Mouse (Mus musculus) lung, embryonic 15.5 days (tissue): ENCODE data around the gene Serpinf2. TPM values are rescaled to one million over a fixed set of nuclear protein-coding genes. Genes with fewer than 3 reads are reported as not detected.
A peak's percentile ranks its signal among the peaks of the same experiment; 100 is the strongest.

Experiments
- ATAC-seq: fragments of 200-750 bp; cut with Nextera tagmentation; 2 replicates; pipeline ENCODE4 v1.8.0; 2017; ENCODE audit warnings: moderate number of reproducible peaks, borderline replicate concordance; ENCODE audit not compliant: low FRiP score, low TSS enrichment; ENCODE audit errors: extremely low read depth
- H3K27ac ChIP-seq: fragments of 300-500 bp; sonication (generic); 2 replicates; pipeline ENCODE4 v1.5.1; 2015; ENCODE audit warnings: moderate library complexity, mild to moderate bottlenecking, inconsistent platforms
- H3K27me3 ChIP-seq: fragments of 300-500 bp; sonication (generic); 2 replicates; pipeline ENCODE4 v1.6.1; 2015; ENCODE audit warnings: inconsistent platforms
- H3K36me3 ChIP-seq: fragments of 300-500 bp; sonication (generic); 2 replicates; pipeline ENCODE4 v1.6.1; 2015; ENCODE audit warnings: inconsistent platforms
- H3K4me1 ChIP-seq: fragments of 300-500 bp; sonication (generic); 2 replicates; pipeline ENCODE4 v1.6.1; 2015; ENCODE audit warnings: inconsistent platforms
- H3K4me2 ChIP-seq: fragments of 300-500 bp; sonication (generic); 2 replicates; pipeline ENCODE4 v1.6.1; 2015; ENCODE audit warnings: inconsistent platforms, mild to moderate bottlenecking, moderate library complexity
- H3K4me3 ChIP-seq: fragments of 300-500 bp; sonication (generic); 2 replicates; pipeline ENCODE4 v1.5.1; 2015; ENCODE audit warnings: mild to moderate bottlenecking, inconsistent platforms
- H3K9ac ChIP-seq: fragments of 300-500 bp; sonication (generic); 2 replicates; pipeline ENCODE4 v1.6.1; 2015; ENCODE audit warnings: inconsistent platforms
- H3K9me3 ChIP-seq: fragments of 300-500 bp; sonication (generic); 2 replicates; pipeline ENCODE4 v1.6.1; 2016; ENCODE audit warnings: inconsistent platforms
- WGBS: fragments of 180-500 bp; shearing (Covaris S2); methylation state at CpG from one replicate; pipeline ENCODE4 v1.1.7; 2015; 5-methylcytosine and 5-hydroxymethylcytosine counted together
- polyA plus RNA-seq: library from polyadenylated mRNA; unstranded; fragments of >200 nt; fragmentation: Nextera tagmentation; extraction: Ambion mirVana; gene quantifications from 2 replicates; pipeline ENCODE4 v1.2.1, GENCODE M21; 2015

Serpinf2 gene
- polyA plus RNA-seq, 1 experiment from 2014 or later = 0.89 TPM

- WGBS = 79% methylated on average over 6 of the region's 6 CpGs
- no peak overlapping the region for H3K9ac ChIP-seq
- no peak overlapping the region for H3K27ac ChIP-seq
- no peak for ATAC-seq
- no peaks in the 10 kb centered on the region for H3K27me3 ChIP-seq
- peaks cover 38% of the 10 kb centered on the region for H3K4me1 ChIP-seq
- H3K36me3 ChIP-seq = peaks cover 8% of the 10 kb centered on the region
- no peak overlapping the region for H3K4me3 ChIP-seq
- H3K9me3 ChIP-seq = no peaks in the 10 kb centered on the region
- H3K4me2 ChIP-seq = no peak overlapping the region
These were observed 25.7 kb upstream of the Serpinf2 start for GRCm38 (mm10) chr11:75465051-75465450.

GRCm38 (mm10) chr11:75464417-75464816, 25.0 kb upstream of the Serpinf2 start:
- Histone ChIP-seq H3K4me3 (no peak overlapping the region), H3K9ac (no peak overlapping the region), H3K27me3 (no peaks in the 10 kb centered on the region), H3K27ac (no peak overlapping the region), H3K4me1 (peaks cover 44% of the 10 kb centered on the region), H3K9me3 (no peaks in the 10 kb centered on the region), H3K36me3 (peaks cover 8% of the 10 kb centered on the region), H3K4me2 (no peak overlapping the region)
- no peak for ATAC-seq
- WGBS = 82% methylated on average over 6 of the region's 6 CpGs

- H3K9ac ChIP-seq = peak overlapping the region; percentile 21; the same call in 1 of the 2 replicates
- H3K4me2 ChIP-seq = peak overlapping the region; percentile 98
- H3K27me3 ChIP-seq = no peaks in the 10 kb centered on the region
- H3K27ac ChIP-seq = peak overlapping the region; percentile 65
- peaks cover 48% of the 10 kb centered on the region for H3K4me1 ChIP-seq
- H3K9me3 ChIP-seq = no peaks in the 10 kb centered on the region
- no peak overlapping the region for H3K4me3 ChIP-seq
- no peak for ATAC-seq
- peaks cover 8% of the 10 kb centered on the region for H3K36me3 ChIP-seq
- WGBS = 51% methylated on average over 4 of the region's 4 CpGs
These were observed 24.2 kb upstream of the Serpinf2 start for GRCm38 (mm10) chr11:75463624-75464023.

GRCm38 (mm10) chr11:75462865-75463336, 23.5 kb upstream of the Serpinf2 start:
- Histone ChIP-seq H3K4me2 (peak overlapping the region; percentile 98), H3K9ac (peak overlapping the region; percentile 62; the same call in 1 of the 2 replicates), H3K36me3 (peaks cover 8% of the 10 kb centered on the region), H3K9me3 (no peaks in the 10 kb centered on the region), H3K4me1 (peaks cover 42% of the 10 kb centered on the region), H3K4me3 (peak overlapping the region; percentile 89), H3K27me3 (no peaks in the 10 kb centered on the region), H3K27ac (peak overlapping the region; percentile 65)
- under 1% methylated on average over 9 of the region's 9 CpGs for WGBS
- ATAC-seq = peak; percentile 16; the same call in 1 of the 2 replicates

- no peaks in the 10 kb centered on the region for H3K27me3 ChIP-seq
- no peaks in the 10 kb centered on the region for H3K9me3 ChIP-seq
- H3K4me1 ChIP-seq = peaks cover 36% of the 10 kb centered on the region
- peak overlapping the region; percentile 98 for H3K4me2 ChIP-seq
- peak overlapping the region; percentile 65 for H3K27ac ChIP-seq
- 1% methylated on average over 15 of the region's 16 CpGs for WGBS
- H3K36me3 ChIP-seq = peaks cover 8% of the 10 kb centered on the region
- H3K9ac ChIP-seq = peak overlapping the region; percentile 62
- H3K4me3 ChIP-seq = peak overlapping the region; percentile 89
- no peak for ATAC-seq
These were observed 22.9 kb upstream of the Serpinf2 start for GRCm38 (mm10) chr11:75462253-75462783.

- peak; percentile 2; the same call in 1 of the 2 replicates for ATAC-seq
- under 1% methylated on average over 28 of the region's 30 CpGs for WGBS
- no peaks in the 10 kb centered on the region for H3K27me3 ChIP-seq
- peak overlapping the region; percentile 62 for H3K9ac ChIP-seq
- peak overlapping the region; percentile 98 for H3K4me2 ChIP-seq
- H3K27ac ChIP-seq = peak overlapping the region; percentile 65
- H3K4me3 ChIP-seq = peak overlapping the region; percentile 89
- peaks cover 35% of the 10 kb centered on the region for H3K4me1 ChIP-seq
- no peaks in the 10 kb centered on the region for H3K9me3 ChIP-seq
- H3K36me3 ChIP-seq = peaks cover 8% of the 10 kb centered on the region
These were observed 22.4 kb upstream of the Serpinf2 start for GRCm38 (mm10) chr11:75461743-75462252.

- H3K4me3 ChIP-seq = peak within 1 kb of the TSS; percentile 89
- no peaks in the 10 kb centered on the region for H3K9me3 ChIP-seq
- peak within 1 kb of the TSS; percentile 62 for H3K9ac ChIP-seq
- peak within 1 kb of the TSS; percentile 98 for H3K27ac ChIP-seq
- peak; percentile 92 for ATAC-seq
- H3K36me3 ChIP-seq = peaks cover 8% of the 10 kb centered on the region
- no peaks in the 10 kb centered on the region for H3K27me3 ChIP-seq
- H3K4me2 ChIP-seq = peak within 1 kb of the TSS; percentile 98
- H3K4me1 ChIP-seq = peaks cover 35% of the 10 kb centered on the region
- WGBS = under 1% methylated on average over 46 of the region's 46 CpGs
These were observed 21.7 kb upstream of the Serpinf2 start, which contains the start of gene Tlcd2 for GRCm38 (mm10) chr11:75460844-75461742. Gene Tlcd2 (plus strand): TSS chr11:75461715.

GRCm38 (mm10) chr11:75460103-75460843, 20.9 kb upstream of the Serpinf2 start:
- H3K27ac ChIP-seq = peak overlapping the region; percentile 98
- WGBS = 6% methylated on average over 19 of the region's 19 CpGs
- peak overlapping the region; percentile 59 for H3K9ac ChIP-seq
- peak overlapping the region; percentile 98 for H3K4me2 ChIP-seq
- H3K4me1 ChIP-seq = peaks cover 35% of the 10 kb centered on the region
- peak overlapping the region; percentile 46 for H3K4me3 ChIP-seq
- H3K27me3 ChIP-seq = no peaks in the 10 kb centered on the region
- peak; percentile 59; the same call in 1 of the 2 replicates for ATAC-seq
- H3K36me3 ChIP-seq = peaks cover 3% of the 10 kb centered on the region
- no peaks in the 10 kb centered on the region for H3K9me3 ChIP-seq

GRCm38 (mm10) chr11:75459751-75460102, 20.3 kb upstream of the Serpinf2 start:
- no peaks in the 10 kb centered on the region for H3K9me3 ChIP-seq
- 25% methylated on average over 5 of the region's 5 CpGs for WGBS
- H3K9ac ChIP-seq = no peak overlapping the region
- no peaks in the 10 kb centered on the region for H3K27me3 ChIP-seq
- H3K27ac ChIP-seq = peak overlapping the region; percentile 98
- peaks cover 41% of the 10 kb centered on the region for H3K4me1 ChIP-seq
- H3K4me3 ChIP-seq = peak overlapping the region; percentile 46
- H3K36me3 ChIP-seq = no peaks in the 10 kb centered on the region
- no peak for ATAC-seq
- peak overlapping the region; percentile 98 for H3K4me2 ChIP-seq

GRCm38 (mm10) chr11:75459141-75459711, 19.8 kb upstream of the Serpinf2 start:
- H3K9ac ChIP-seq = no peak overlapping the region
- H3K4me2 ChIP-seq = peak overlapping the region; percentile 98; the same call in 1 of the 2 replicates
- H3K36me3 ChIP-seq = no peaks in the 10 kb centered on the region
- H3K4me3 ChIP-seq = 0 out of 2 replicates have a peak overlapping the region, but pooled peaks have one; percentile 46
- no peaks in the 10 kb centered on the region for H3K27me3 ChIP-seq
- peaks cover 43% of the 10 kb centered on the region for H3K4me1 ChIP-seq
- 63% methylated on average over 5 of the region's 5 CpGs for WGBS
- H3K9me3 ChIP-seq = no peaks in the 10 kb centered on the region
- no peak for ATAC-seq
- peak overlapping the region; percentile 98 for H3K27ac ChIP-seq

GRCm38 (mm10) chr11:75458628-75459041, 19.2 kb upstream of the Serpinf2 start:
- no peak for ATAC-seq
- Histone ChIP-seq H3K27ac (no peak overlapping the region), H3K36me3 (no peaks in the 10 kb centered on the region), H3K4me3 (no peak overlapping the region), H3K27me3 (no peaks in the 10 kb centered on the region), H3K9ac (no peak overlapping the region), H3K4me1 (peaks cover 46% of the 10 kb centered on the region), H3K9me3 (no peaks in the 10 kb centered on the region), H3K4me2 (no peak overlapping the region)
- 74% methylated on average over 8 of the region's 8 CpGs for whole genome bisulfite sequencing
